Mouse (Mus musculus) heart, postnatal 0 days (tissue): ENCODE results near the gene Fhl2. TPM values are rescaled to one million over a fixed set of nuclear protein-coding genes. Genes with fewer than 3 reads are reported as not detected.

Experiments used
- ATAC-seq: fragments of 200-750 bp; cut with Nextera tagmentation; 2 replicates; pipeline ENCODE4 v1.8.0; 2017; ENCODE audit warnings: low read depth, moderate number of reproducible peaks, moderate library complexity; ENCODE audit not compliant: insufficient read depth
- DNase-seq: peaks from one replicate; pipeline ENCODE4 v3.0.0-alpha.2; 2016; ENCODE audit warnings: low spot score
- H3K27ac ChIP-seq: fragments of 300-500 bp; sonication (generic); 2 replicates; pipeline ENCODE4 v1.5.1; 2014; ENCODE audit warnings: low read depth, mild to moderate bottlenecking
- H3K27me3 ChIP-seq: fragments of 300-500 bp; sonication (generic); 2 replicates; pipeline ENCODE4 v1.6.1; 2014; ENCODE audit warnings: low read length, mixed read lengths; ENCODE audit not compliant: control insufficient read depth, insufficient read depth
- H3K36me3 ChIP-seq: fragments of 300-500 bp; sonication (generic); replicated peaks from 2 replicates; pipeline ENCODE4 v1.6.1; 2014; ENCODE audit warnings: low read length, mixed read lengths; ENCODE audit not compliant: control insufficient read depth, insufficient read depth
- H3K4me1 ChIP-seq: fragments of 300-500 bp; sonication (generic); 2 replicates; pipeline ENCODE4 v1.6.1; 2014; ENCODE audit warnings: antibody characterized with exemption; ENCODE audit not compliant: control insufficient read depth, insufficient read depth
- H3K4me2 ChIP-seq: fragments of 300-500 bp; sonication (generic); 2 replicates; pipeline ENCODE4 v1.6.1; 2014; ENCODE audit warnings: low read depth, mild to moderate bottlenecking, low read length, moderate library complexity
- H3K4me3 ChIP-seq: fragments of 300-500 bp; sonication (generic); 2 replicates; pipeline ENCODE4 v1.5.1; 2014; ENCODE audit warnings: low read depth, low read length
- H3K9ac ChIP-seq: fragments of 300-500 bp; sonication (generic); replicated peaks from 2 replicates; pipeline ENCODE4 v1.6.1; 2014; ENCODE audit warnings: low read depth, low read length, mixed read lengths
- H3K9me3 ChIP-seq: fragments of 300-500 bp; sonication (generic); replicated peaks from 2 replicates; pipeline ENCODE4 v1.6.1; 2016; ENCODE audit warnings: low read length; ENCODE audit not compliant: control insufficient read depth
- CTCF ChIP-seq: IDR thresholded peaks from 2 replicates; pipeline ENCODE4 v1.5.1; 2016; ENCODE audit warnings: antibody characterized with exemption, control low read depth, low read depth
- EP300 ChIP-seq: IDR thresholded peaks from 2 replicates; pipeline ENCODE4 v1.6.1; 2016; ENCODE audit warnings: antibody characterized with exemption, low read depth
- WGBS: fragments of 180-500 bp; shearing (Covaris S2); extraction: QIAGEN DNeasy Blood & Tissue Kit; methylation state at CpG from one replicate; pipeline ENCODE4 v1.1.7; 2014; 5-methylcytosine and 5-hydroxymethylcytosine counted together
- polyA plus RNA-seq: library from polyadenylated mRNA; unstranded; fragments of >200 nt; fragmentation: Nextera tagmentation; extraction: Ambion mirVana; gene quantifications from 2 replicates; pipeline ENCODE4 v1.2.1, GENCODE M21; 2015
- total RNA-seq: library from RNA; depleted of rRNA; stranded (reverse); fragments of >200 nt; gene quantifications from 2 replicates; pipeline ENCODE4 v1.2.3, GENCODE M21; 2014; ENCODE audit warnings: low replicate concordance

Gene Fhl2
- total and polyA plus RNA-seq, 2 experiments from 2014 or later, result 1,129 to 2,942 TPM

GRCm38 (mm10) chr1:43237360-43238235 lies 40.8 kb upstream of the Fhl2 start:
- Histone ChIP-seq H3K4me2 (no peak overlapping the region), H3K27me3 (no peaks in the 10 kb centered on the region), H3K4me3 (no peak overlapping the region), H3K27ac (peak overlapping the region; percentile 5; the same call in 1 of the 2 replicates), H3K9ac (no peak overlapping the region), H3K36me3 (no peaks in the 10 kb centered on the region), H3K4me1 (peaks cover 42% of the 10 kb centered on the region), H3K9me3 (no peaks in the 10 kb centered on the region)
- WGBS, result 89% methylated on average over 3 of the region's 3 CpGs
- ATAC-seq, result no peak
- DNase-seq, result peak; percentile 29
- TF ChIP-seq EP300 (no peak), CTCF (no peak)

GRCm38 (mm10) chr1:43225531-43226151 lies 28.9 kb upstream of the Fhl2 start:
- no peaks in the 10 kb centered on the region for H3K27me3 ChIP-seq
- 47% methylated on average over 8 of the region's 8 CpGs for WGBS
- H3K4me2 ChIP-seq, result peak overlapping the region; percentile 1; the same call in 1 of the 2 replicates
- H3K4me1 ChIP-seq, result 0 out of 2 replicates have a peak, but pooled peaks cover 12% of the 10 kb centered on the region
- no peak overlapping the region for H3K9ac ChIP-seq
- H3K36me3 ChIP-seq, result no peaks in the 10 kb centered on the region
- ATAC-seq, result no peak
- peak; percentile 39 for DNase-seq
- no peaks in the 10 kb centered on the region for H3K9me3 ChIP-seq
- peak overlapping the region; percentile 51 for H3K27ac ChIP-seq
- no peak overlapping the region for H3K4me3 ChIP-seq
- TF ChIP-seq EP300 (no peak), CTCF (no peak)

GRCm38 (mm10) chr1:43224943-43225342 lies 28.2 kb upstream of the Fhl2 start:
- TF ChIP-seq EP300, result no peak
- TF ChIP-seq CTCF, result no peak
- WGBS, result 71% methylated on average over 4 of the region's 4 CpGs
- no peak for ATAC-seq
- no peaks in the 10 kb centered on the region for H3K36me3 ChIP-seq
- H3K27me3 ChIP-seq, result no peaks in the 10 kb centered on the region
- H3K9me3 ChIP-seq, result no peaks in the 10 kb centered on the region
- H3K9ac ChIP-seq, result no peak overlapping the region
- no peak overlapping the region for H3K4me2 ChIP-seq
- DNase-seq, result no peak
- 0 out of 2 replicates have a peak, but pooled peaks cover 12% of the 10 kb centered on the region for H3K4me1 ChIP-seq
- H3K27ac ChIP-seq, result peak overlapping the region; percentile 51; the same call in 1 of the 2 replicates
- H3K4me3 ChIP-seq, result no peak overlapping the region

- no peak overlapping the region for H3K27ac ChIP-seq
- no peaks in the 10 kb centered on the region for H3K27me3 ChIP-seq
- DNase-seq, result peak; percentile 27
- no peaks in the 10 kb centered on the region for H3K36me3 ChIP-seq
- H3K4me2 ChIP-seq, result no peak overlapping the region
- H3K4me1 ChIP-seq, result 0 out of 2 replicates have a peak, but pooled peaks cover 12% of the 10 kb centered on the region
- 0 out of 2 replicates have a peak, but pooled peaks have one; percentile 33 for ATAC-seq
- no peak overlapping the region for H3K9ac ChIP-seq
- TF ChIP-seq CTCF (no peak), EP300 (no peak)
- H3K4me3 ChIP-seq, result no peak overlapping the region
- no peaks in the 10 kb centered on the region for H3K9me3 ChIP-seq
- WGBS, result 43% methylated on average over 2 of the region's 2 CpGs
Observed at GRCm38 (mm10) chr1:43224171-43224570, 27.4 kb upstream of the Fhl2 start.

GRCm38 (mm10) chr1:43223097-43223496 lies 26.3 kb upstream of the Fhl2 start:
- Histone ChIP-seq H3K4me1 (0 out of 2 replicates have a peak, but pooled peaks cover 16% of the 10 kb centered on the region), H3K36me3 (no peaks in the 10 kb centered on the region), H3K27me3 (no peaks in the 10 kb centered on the region), H3K9me3 (no peaks in the 10 kb centered on the region), H3K4me2 (no peak overlapping the region), H3K9ac (no peak overlapping the region), H3K27ac (no peak overlapping the region), H3K4me3 (no peak overlapping the region)
- WGBS, result 82% methylated on average over 5 of the region's 5 CpGs
- no peak for ATAC-seq
- DNase-seq, result no peak
- TF ChIP-seq EP300 (no peak), CTCF (no peak)
